Mouse (Mus musculus): ENCODE data around the gene Cst12.

DNA sequence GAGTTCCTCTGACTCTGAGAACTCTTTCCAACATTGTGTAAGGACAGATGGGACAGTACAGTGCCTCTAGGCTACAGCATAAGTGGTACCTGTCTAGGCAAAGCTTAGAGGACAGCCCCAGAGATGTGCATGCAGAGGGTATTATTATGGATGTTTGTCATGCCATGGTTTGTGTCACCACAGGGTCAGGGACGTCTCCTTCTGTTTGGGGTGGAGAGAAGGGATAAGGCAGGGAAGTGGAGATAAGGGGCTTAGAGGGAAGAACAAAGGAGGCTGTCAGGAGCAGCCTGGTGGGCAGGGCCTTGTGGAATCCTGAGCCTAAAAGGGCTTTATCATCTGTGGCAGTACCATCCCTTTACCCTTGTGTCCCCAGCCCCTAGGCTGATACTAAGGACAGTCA, 7.5 kb upstream of the Cst12 start, which contains the start of gene 8030411F24Rik:
- TF ChIP-seq POLR2A (IDR thresholded peaks at IDR 0.05; ENCODE audit: insufficient read length, low read depth) (no peak), MAX (IDR thresholded peaks at IDR 0.05; ENCODE audit: low read depth) (no peak), REST (IDR thresholded peaks at IDR 0.05; ENCODE audit: insufficient read depth, insufficient read length) (no peak), POLR2AphosphoS2 (IDR thresholded peaks at IDR 0.05; ENCODE audit: insufficient read length, low read depth) (no peak), USF1 (IDR thresholded peaks at IDR 0.05; ENCODE audit: low read depth) (no peak), E2F4 (IDR thresholded peaks at IDR 0.05; ENCODE audit: insufficient read depth) (no peak), MYOG (IDR thresholded peaks at IDR 0.05; ENCODE audit: control insufficient read depth in 1 of 3, insufficient read depth in 1 of 3, insufficient read length in 2 of 3, low read depth in 2 of 3) (no peak), MYOD1 (IDR thresholded peaks at IDR 0.05; ENCODE audit: control insufficient read depth in 1 of 3, insufficient read length in 2 of 3, low read depth in 2 of 3) (no peak), TCF3 (IDR thresholded peaks at IDR 0.05; ENCODE audit: insufficient read length, low read depth) (no peak)
